Mouse (Mus musculus): ENCODE measurements around the gene Ehbp1. TPM values are rescaled to one million over a fixed set of nuclear protein-coding genes. Genes with fewer than 3 reads are reported as not detected.

The Ehbp1 gene
- polyA plus RNA-seq (2012; rRNA removed), result 23.8 and 24.8 TPM in 2 replicates

GRCm38 (mm10) chr11:22342242-22343207 is at the start of gene Ehbp1:
Ehbp1 (minus strand) TSS chr11:22342292.
- H3K4me1 ChIP-seq (ENCODE audit: control insufficient read depth, insufficient read depth, low read length), result no peaks in the 10 kb centered on the region
- TF ChIP-seq POLR2A (IDR thresholded peaks at IDR 0.05; ENCODE audit: borderline replicate concordance, insufficient read depth, low read length) (no peak), CTCF (IDR thresholded peaks at IDR 0.05; ENCODE audit: borderline replicate concordance, insufficient read depth, low read depth, low read length) (no peak)
- no peaks in the 10 kb centered on the region for H3K27me3 ChIP-seq (ENCODE audit: control insufficient read depth, insufficient read depth, low read length)
- H3K4me3 ChIP-seq (replicated peaks; ENCODE audit: insufficient read depth, low read depth, low read length), result no peak within 1 kb of the TSS
- no peak within 1 kb of the TSS for H3K27ac ChIP-seq (ENCODE audit: insufficient read depth, low read length)
- WGBS, result 47% methylated on average over 2 of the region's 2 CpGs
- DNase-seq, result no peak

- Histone ChIP-seq H3K27ac (ENCODE audit: insufficient read depth, low read length) (no peak overlapping the region), H3K27me3 (ENCODE audit: control insufficient read depth, insufficient read depth, low read length) (no peaks in the 10 kb centered on the region), H3K4me1 (ENCODE audit: control insufficient read depth, insufficient read depth, low read length) (no peaks in the 10 kb centered on the region), H3K4me3 (replicated peaks; ENCODE audit: insufficient read depth, low read depth, low read length) (no peak overlapping the region)
- TF ChIP-seq POLR2A (IDR thresholded peaks at IDR 0.05; ENCODE audit: borderline replicate concordance, insufficient read depth, low read length), result no peak
- no peak for TF ChIP-seq CTCF (IDR thresholded peaks at IDR 0.05; ENCODE audit: borderline replicate concordance, insufficient read depth, low read depth, low read length)
- no peak for DNase-seq
- 72% methylated on average over 6 of the region's 6 CpGs for WGBS
Observed at GRCm38 (mm10) chr11:22387472-22388098, 45.5 kb upstream of the Ehbp1 start.

- Histone ChIP-seq H3K4me1 (ENCODE audit: control insufficient read depth, insufficient read depth, low read length) (no peaks in the 10 kb centered on the region), H3K27me3 (ENCODE audit: control insufficient read depth, insufficient read depth, low read length) (no peaks in the 10 kb centered on the region), H3K27ac (ENCODE audit: insufficient read depth, low read length) (no peak overlapping the region), H3K4me3 (replicated peaks; ENCODE audit: insufficient read depth, low read depth, low read length) (no peak overlapping the region)
- TF ChIP-seq CTCF (IDR thresholded peaks at IDR 0.05; ENCODE audit: borderline replicate concordance, insufficient read depth, low read depth, low read length), result no peak
- no peak for TF ChIP-seq POLR2A (IDR thresholded peaks at IDR 0.05; ENCODE audit: borderline replicate concordance, insufficient read depth, low read length)
- DNase-seq, result no peak
- WGBS, result 79% methylated on average over 1 of the region's 1 CpGs
Observed at GRCm38 (mm10) chr11:22383532-22383931, 41.4 kb upstream of the Ehbp1 start.

- WGBS, result 91% methylated on average over 2 of the region's 2 CpGs
- Histone ChIP-seq H3K27me3 (ENCODE audit: control insufficient read depth, insufficient read depth, low read length) (no peaks in the 10 kb centered on the region), H3K27ac (ENCODE audit: insufficient read depth, low read length) (no peak overlapping the region), H3K4me3 (replicated peaks; ENCODE audit: insufficient read depth, low read depth, low read length) (no peak overlapping the region), H3K4me1 (ENCODE audit: control insufficient read depth, insufficient read depth, low read length) (no peaks in the 10 kb centered on the region)
- no peak for TF ChIP-seq POLR2A (IDR thresholded peaks at IDR 0.05; ENCODE audit: borderline replicate concordance, insufficient read depth, low read length)
- TF ChIP-seq CTCF (IDR thresholded peaks at IDR 0.05; ENCODE audit: borderline replicate concordance, insufficient read depth, low read depth, low read length), result no peak
- DNase-seq, result no peak
Observed at GRCm38 (mm10) chr11:22374811-22375210, 32.7 kb upstream of the Ehbp1 start.

- 52% methylated on average over 3 of the region's 3 CpGs for WGBS
- TF ChIP-seq POLR2A (IDR thresholded peaks at IDR 0.05; ENCODE audit: borderline replicate concordance, insufficient read depth, low read length) (no peak), CTCF (IDR thresholded peaks at IDR 0.05; ENCODE audit: borderline replicate concordance, insufficient read depth, low read depth, low read length) (no peak)
- no peak overlapping the region for H3K27ac ChIP-seq (ENCODE audit: insufficient read depth, low read length)
- H3K4me1 ChIP-seq (ENCODE audit: control insufficient read depth, insufficient read depth, low read length), result no peaks in the 10 kb centered on the region
- H3K27me3 ChIP-seq (ENCODE audit: control insufficient read depth, insufficient read depth, low read length), result no peaks in the 10 kb centered on the region
- no peak overlapping the region for H3K4me3 ChIP-seq (replicated peaks; ENCODE audit: insufficient read depth, low read depth, low read length)
- no peak for DNase-seq
Observed at GRCm38 (mm10) chr11:22373290-22373674, 31.2 kb upstream of the Ehbp1 start.

- Histone ChIP-seq H3K27me3 (ENCODE audit: control insufficient read depth, insufficient read depth, low read length) (no peaks in the 10 kb centered on the region), H3K27ac (ENCODE audit: insufficient read depth, low read length) (no peak overlapping the region), H3K4me3 (replicated peaks; ENCODE audit: insufficient read depth, low read depth, low read length) (no peak overlapping the region), H3K4me1 (ENCODE audit: control insufficient read depth, insufficient read depth, low read length) (no peaks in the 10 kb centered on the region)
- no peak for TF ChIP-seq POLR2A (IDR thresholded peaks at IDR 0.05; ENCODE audit: borderline replicate concordance, insufficient read depth, low read length)
- no peak for TF ChIP-seq CTCF (IDR thresholded peaks at IDR 0.05; ENCODE audit: borderline replicate concordance, insufficient read depth, low read depth, low read length)
- 88% methylated on average over 1 of the region's 1 CpGs for WGBS
- no peak for DNase-seq
Observed at GRCm38 (mm10) chr11:22372609-22373289, 30.7 kb upstream of the Ehbp1 start.

- Histone ChIP-seq H3K4me3 (replicated peaks; ENCODE audit: insufficient read depth, low read depth, low read length) (no peak overlapping the region), H3K27me3 (ENCODE audit: control insufficient read depth, insufficient read depth, low read length) (no peaks in the 10 kb centered on the region), H3K4me1 (ENCODE audit: control insufficient read depth, insufficient read depth, low read length) (no peaks in the 10 kb centered on the region), H3K27ac (ENCODE audit: insufficient read depth, low read length) (no peak overlapping the region)
- WGBS, result 38% methylated on average over 2 of the region's 2 CpGs
- TF ChIP-seq POLR2A (IDR thresholded peaks at IDR 0.05; ENCODE audit: borderline replicate concordance, insufficient read depth, low read length) (no peak), CTCF (IDR thresholded peaks at IDR 0.05; ENCODE audit: borderline replicate concordance, insufficient read depth, low read depth, low read length) (no peak)
- no peak for DNase-seq
Observed at GRCm38 (mm10) chr11:22369841-22370240, 27.7 kb upstream of the Ehbp1 start.
